In the genomic region with DNA sequence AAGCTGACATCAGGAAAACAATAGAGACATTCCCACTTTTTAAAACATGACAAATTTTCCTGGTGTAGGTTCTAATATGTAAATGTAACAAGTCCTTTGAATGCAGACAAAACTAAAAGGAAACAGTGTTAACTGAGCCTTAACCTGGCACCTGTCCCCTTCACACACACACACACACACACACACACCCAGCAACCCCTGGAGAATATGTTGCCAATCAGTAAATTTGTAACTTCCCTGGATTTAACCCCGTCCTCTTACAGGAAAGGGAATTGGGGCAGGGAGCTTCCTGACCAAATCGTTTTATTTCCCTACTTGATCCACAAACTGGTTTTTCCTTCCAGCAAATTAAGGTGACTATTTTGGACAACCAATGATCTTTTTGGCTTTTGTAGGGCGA, we compare ENCODE assay signal across 21 mouse cellular contexts. TPM values are rescaled to one million over a fixed set of nuclear protein-coding genes. Genes with fewer than 3 reads are reported as not detected.
DNase-seq lines count a peak whose midpoint lies in the region; ATAC-seq and TF ChIP-seq lines count a peak whose summit lies in the region.
"Had no signal": no experiment of that assay in that cellular context is flagged by ENCODE, and none has a peak within 500 bp of the region (broad histone marks: within the 10 kb centered on the region; RNA-seq: fewer than 3 reads in every experiment).

No protein-coding gene starts in this region.

- H3K9ac ChIP-seq in kidney, embryonic 15.5 days = no peak overlapping the region
- peak overlapping the region; percentile 40; the same call in 1 of the 2 replicates for H3K9ac ChIP-seq in liver, adult 2 months (ENCODE audit: low read depth, low read length)
- no peak overlapping the region for H3K9ac ChIP-seq in liver, embryonic 11.5 days (ENCODE audit: low read depth, low read length)
- no peak overlapping the region for H3K9ac ChIP-seq in hindbrain, embryonic 16.5 days (ENCODE audit: low read depth, low read length)
- H3K9ac ChIP-seq: embryonic facial prominence, embryonic 15.5 days had no signal

- DNase-seq in kidney, adult 18-20 months = peak; percentile 12
- DNase-seq in liver, adult 2 months (ENCODE audit: extremely low read depth, low read depth, low spot score) = no peak
- DNase-seq in liver, embryonic 11.5 days (ENCODE audit: low spot score) = no peak
- peak; percentile 33 for DNase-seq in kidney, postnatal 14 days
- DNase-seq: cerebellum, adult 11 months; cerebellum, adult 8-10 months; cerebellum, postnatal 14 days; embryo, embryonic 11 days; gastrocnemius, adult 2 months; gastrocnemius, postnatal 25 days; heart, postnatal 10 days; heart, postnatal 4 days had no signal

- TF ChIP-seq POLR2A in liver, adult 2 months (IDR thresholded peaks at IDR 0.05; ENCODE audit: extremely low read depth, insufficient read depth, low read length) = no peak
- TF ChIP-seq POLR2A in olfactory bulb, adult 2 months (IDR thresholded peaks at IDR 0.05; ENCODE audit: insufficient read depth, low read depth, low read length) = no peak

- H3K4me3 ChIP-seq in kidney, embryonic 15.5 days (replicated peaks) = no peak overlapping the region
- no peak overlapping the region for H3K4me3 ChIP-seq in liver, adult 2 months (ENCODE audit: insufficient read depth, low read depth, low read length)
- no peak overlapping the region for H3K4me3 ChIP-seq in liver, embryonic 11.5 days (ENCODE audit: low read depth, low read length)
- H3K4me3 ChIP-seq in olfactory bulb, adult 2 months (ENCODE audit: insufficient read depth, low read depth, low read length) = no peak overlapping the region
- no peak overlapping the region for H3K4me3 ChIP-seq in hindbrain, embryonic 16.5 days (ENCODE audit: low read length)
- H3K4me3 ChIP-seq: embryonic facial prominence, embryonic 15.5 days; erythroblast, embryonic 14.5 days; forebrain, embryonic 10.5 days; gastrocnemius, adult 2 months; heart, embryonic 10.5 days had no signal

- H3K4me1 ChIP-seq in kidney, embryonic 15.5 days = peaks cover 11% of the 10 kb centered on the region
- H3K4me1 ChIP-seq in liver, adult 2 months (ENCODE audit: control insufficient read depth, insufficient read depth, low read length) = peaks cover 11% of the 10 kb centered on the region
- no peaks in the 10 kb centered on the region for H3K4me1 ChIP-seq in liver, embryonic 11.5 days (replicated peaks; ENCODE audit: control insufficient read depth, insufficient read depth, low read length)
- H3K4me1 ChIP-seq in olfactory bulb, adult 2 months (ENCODE audit: control insufficient read depth, insufficient read depth, low read length) = peaks cover 7% of the 10 kb centered on the region
- H3K4me1 ChIP-seq in hindbrain, embryonic 16.5 days (ENCODE audit: control insufficient read depth, insufficient read depth, low read depth, low read length) = no peaks in the 10 kb centered on the region
- H3K4me1 ChIP-seq: heart, embryonic 10.5 days had no signal

- H3K36me3 ChIP-seq in kidney, embryonic 15.5 days = no peaks in the 10 kb centered on the region
- no peaks in the 10 kb centered on the region for H3K36me3 ChIP-seq in liver, adult 2 months (ENCODE audit: control insufficient read depth, insufficient read depth, low read length)
- no peaks in the 10 kb centered on the region for H3K36me3 ChIP-seq in liver, embryonic 11.5 days (ENCODE audit: control insufficient read depth, insufficient read depth, low read length)
- no peaks in the 10 kb centered on the region for H3K36me3 ChIP-seq in hindbrain, embryonic 16.5 days (ENCODE audit: control insufficient read depth, insufficient read depth, low read length)
- H3K36me3 ChIP-seq: embryonic facial prominence, embryonic 15.5 days; forebrain, embryonic 10.5 days; heart, embryonic 10.5 days had no signal

- no peak for ATAC-seq in kidney, embryonic 15.5 days (replicated peaks; ENCODE audit: low FRiP score)
- ATAC-seq in liver, embryonic 11.5 days (replicated peaks; ENCODE audit: low FRiP score) = no peak
- ATAC-seq in hindbrain, embryonic 16.5 days = no peak
- ATAC-seq: forebrain, embryonic 14.5 days had no signal

- H3K9me3 ChIP-seq in kidney, embryonic 15.5 days (replicated peaks) = no peaks in the 10 kb centered on the region
- no peaks in the 10 kb centered on the region; the same call in 1 of the 2 replicates for H3K9me3 ChIP-seq in liver, embryonic 11.5 days (ENCODE audit: control insufficient read depth, low read length)
- H3K9me3 ChIP-seq in hindbrain, embryonic 16.5 days (ENCODE audit: control insufficient read depth, low read length) = no peaks in the 10 kb centered on the region
- H3K9me3 ChIP-seq: embryonic facial prominence, embryonic 15.5 days; forebrain, embryonic 10.5 days; heart, embryonic 10.5 days had no signal

- H3K4me2 ChIP-seq in kidney, embryonic 15.5 days = no peak overlapping the region
- H3K4me2 ChIP-seq in liver, embryonic 11.5 days = no peak overlapping the region
- H3K4me2 ChIP-seq in hindbrain, embryonic 16.5 days (ENCODE audit: low read length) = no peak overlapping the region
- H3K4me2 ChIP-seq: embryonic facial prominence, embryonic 15.5 days had no signal

- no peak overlapping the region for H3K27ac ChIP-seq in kidney, embryonic 15.5 days
- peak overlapping the region; percentile 86 for H3K27ac ChIP-seq in liver, adult 2 months (replicated peaks; ENCODE audit: insufficient read depth, low read depth, low read length)
- no peak overlapping the region for H3K27ac ChIP-seq in liver, embryonic 11.5 days (ENCODE audit: low read depth, low read length)
- peak overlapping the region; percentile 73; the same call in 1 of the 2 replicates for H3K27ac ChIP-seq in olfactory bulb, adult 2 months (ENCODE audit: insufficient read depth, low read depth, low read length)
- no peak overlapping the region for H3K27ac ChIP-seq in hindbrain, embryonic 16.5 days (ENCODE audit: low read depth, low read length)
- H3K27ac ChIP-seq: forebrain, embryonic 10.5 days; gastrocnemius, adult 2 months; heart, embryonic 10.5 days had no signal

- no peaks in the 10 kb centered on the region for H3K79me2 ChIP-seq in liver, adult 2 months (ENCODE audit: control insufficient read depth, insufficient read depth, low read length)

- H3K27me3 ChIP-seq in kidney, embryonic 15.5 days = no peaks in the 10 kb centered on the region
- no peaks in the 10 kb centered on the region for H3K27me3 ChIP-seq in liver, adult 2 months (ENCODE audit: control insufficient read depth, insufficient read depth, low read length)
- H3K27me3 ChIP-seq in liver, embryonic 11.5 days (replicated peaks; ENCODE audit: control insufficient read depth, insufficient read depth, low read length) = no peaks in the 10 kb centered on the region
- no peaks in the 10 kb centered on the region for H3K27me3 ChIP-seq in hindbrain, embryonic 16.5 days (replicated peaks; ENCODE audit: control insufficient read depth, insufficient read depth, low read length)
- H3K27me3 ChIP-seq: embryonic facial prominence, embryonic 15.5 days had no signal

- TF ChIP-seq CTCF in liver, adult 2 months (IDR thresholded peaks at IDR 0.05; ENCODE audit: low read depth, low read length) = no peak
- no peak for TF ChIP-seq CTCF in olfactory bulb, adult 2 months (IDR thresholded peaks at IDR 0.05; ENCODE audit: insufficient read depth, low read depth, low read length)

- 55% methylated on average over 3 of the region's 3 CpGs for WGBS in kidney, embryonic 15.5 days
- WGBS in liver, adult 2 months = 14% methylated on average over 3 of the region's 3 CpGs
- 70% methylated on average over 3 of the region's 3 CpGs for WGBS in liver, embryonic 11.5 days
- 30% methylated on average over 3 of the region's 3 CpGs for WGBS in olfactory bulb, adult 2 months
- 80% methylated on average over 3 of the region's 3 CpGs for WGBS in hindbrain, embryonic 16.5 days

RNA-seq across cellular contexts. Expression of a gene that starts 28.2 kb away (rescaled TPM):
- polyA plus RNA-seq in kidney, embryonic 15.5 days (2015; fragmentation: Nextera tagmentation; extraction: Ambion mirVana) = 21.9 and 26.0 TPM in 2 replicates
- total RNA-seq in liver, adult 2 months (2014; rRNA removed) = 23.0 and 36.8 TPM in 2 replicates
- polyA plus RNA-seq in liver, adult 2 months (2012; rRNA removed) = 80.5 and 91.7 TPM in 2 replicates
- 16.4 TPM in 2 replicates for polyA plus RNA-seq in liver, embryonic 11.5 days (2014; fragmentation: Nextera tagmentation; extraction: Ambion mirVana)
- polyA plus RNA-seq in olfactory bulb, adult 2 months (2012; ENCODE audit: insufficient read depth, insufficient read length, low replicate concordance, missing spikeins) = not detected in 2 replicates
- polyA plus RNA-seq in hindbrain, embryonic 16.5 days (2015; fragmentation: Nextera tagmentation; extraction: Ambion mirVana) = 33.2 and 39.4 TPM in 2 replicates
- polyA plus RNA-seq: C2C12 had no signal

Comparison
In these comparisons a context has a peak if more than half of its experiments do, and no peak if none do; other contexts are left out.
1. H3K27ac ChIP-seq: peak in liver, adult 2 months (single experiment) and olfactory bulb, adult 2 months (single experiment); none in kidney, embryonic 15.5 days (single experiment), liver, embryonic 11.5 days (single experiment) and hindbrain, embryonic 16.5 days (single experiment).
2. DNase-seq: peak in kidney, adult 18-20 months (single experiment) and kidney, postnatal 14 days (single experiment); none in liver, adult 2 months (single experiment) and liver, embryonic 11.5 days (single experiment).